Mouse (Mus musculus): ENCODE data around the gene Ms4a8a. TPM values are rescaled to one million over a fixed set of nuclear protein-coding genes. Genes with fewer than 3 reads are reported as not detected.

Ms4a8a gene
- polyA plus RNA-seq, 1 experiment from 2014 or later = not detected

Other genes starting within 250 kb of the Ms4a8a start
- 0.23 and 0.41 TPM in 2 replicates for gene Slc15a3, start 241.4 kb downstream of the Ms4a8a start, polyA plus RNA-seq (2016; fragmentation: Nextera tagmentation; extraction: Ambion mirVana)
- 61.5 and 62.2 TPM in 2 replicates for gene Tmem132a, start 211.2 kb downstream of the Ms4a8a start, polyA plus RNA-seq (2016; fragmentation: Nextera tagmentation; extraction: Ambion mirVana)
- gene Tmem109, start 199.1 kb downstream of the Ms4a8a start, polyA plus RNA-seq (2016; fragmentation: Nextera tagmentation; extraction: Ambion mirVana) = 67.4 and 70.9 TPM in 2 replicates
- gene Prpf19, start 185.9 kb downstream of the Ms4a8a start, polyA plus RNA-seq (2016; fragmentation: Nextera tagmentation; extraction: Ambion mirVana) = 24.9 and 26.2 TPM in 2 replicates
- not detected in 2 replicates for gene Zp1, start 160.5 kb downstream of the Ms4a8a start, polyA plus RNA-seq (2016; fragmentation: Nextera tagmentation; extraction: Ambion mirVana)
- 0.09 TPM in 1 of 2 replicates, not detected in the other for gene Ptgdr2, start 143.9 kb downstream of the Ms4a8a start, polyA plus RNA-seq (2016; fragmentation: Nextera tagmentation; extraction: Ambion mirVana)
- 20.1 and 21.6 TPM in 2 replicates for gene Ccdc86, start 131.8 kb downstream of the Ms4a8a start, polyA plus RNA-seq (2016; fragmentation: Nextera tagmentation; extraction: Ambion mirVana)
- not detected in 2 replicates for gene Ms4a10, start 106.4 kb downstream of the Ms4a8a start, polyA plus RNA-seq (2016; fragmentation: Nextera tagmentation; extraction: Ambion mirVana)
- gene Ms4a15, start 87.9 kb downstream of the Ms4a8a start, polyA plus RNA-seq (2016; fragmentation: Nextera tagmentation; extraction: Ambion mirVana) = not detected in 2 replicates
- not detected in 2 replicates for gene Ms4a18, start 63.1 kb downstream of the Ms4a8a start, polyA plus RNA-seq (2016; fragmentation: Nextera tagmentation; extraction: Ambion mirVana)
- not detected in 2 replicates for gene 1700017D01Rik, start 49.8 kb upstream of the Ms4a8a start, polyA plus RNA-seq (2016; fragmentation: Nextera tagmentation; extraction: Ambion mirVana)
- not detected in 2 replicates for gene 1700025F22Rik, start 84.2 kb upstream of the Ms4a8a start, polyA plus RNA-seq (2016; fragmentation: Nextera tagmentation; extraction: Ambion mirVana)
- gene Ms4a13, start 115.6 kb upstream of the Ms4a8a start, polyA plus RNA-seq (2016; fragmentation: Nextera tagmentation; extraction: Ambion mirVana) = not detected in 2 replicates
- not detected in 2 replicates for gene Ms4a12, start 151.3 kb upstream of the Ms4a8a start, polyA plus RNA-seq (2016; fragmentation: Nextera tagmentation; extraction: Ambion mirVana)
- not detected in 2 replicates for gene Ms4a1, start 185.1 kb upstream of the Ms4a8a start, polyA plus RNA-seq (2016; fragmentation: Nextera tagmentation; extraction: Ambion mirVana)
- not detected in 2 replicates for gene Ms4a5, start 202.8 kb upstream of the Ms4a8a start, polyA plus RNA-seq (2016; fragmentation: Nextera tagmentation; extraction: Ambion mirVana)
- gene Ms4a14, start 233.4 kb upstream of the Ms4a8a start, polyA plus RNA-seq (2016; fragmentation: Nextera tagmentation; extraction: Ambion mirVana) = not detected in 2 replicates